Mouse (Mus musculus) gastrocnemius, adult 2 months (tissue): ENCODE measurements around the gene Efhd2. TPM values are rescaled to one million over a fixed set of nuclear protein-coding genes. Genes with fewer than 3 reads are reported as not detected.

Source experiments
- DNase-seq: peaks from one replicate; pipeline ENCODE4 v3.0.0; 2022
- H3K27ac ChIP-seq: fragments of 200-600 bp; 2 replicates; pipeline ENCODE4 v1.8.1; 2022; ENCODE audit warnings: mild to moderate bottlenecking
- H3K4me3 ChIP-seq: fragments of 200-600 bp; 2 replicates; pipeline ENCODE4 v1.8.1; 2022; ENCODE audit warnings: mild to moderate bottlenecking, moderate library complexity
- CTCF ChIP-seq: fragments of 200-600 bp; IDR thresholded peaks from 2 replicates; pipeline ENCODE4 v1.8.1; 2022; ENCODE audit warnings: antibody characterized with exemption, mild to moderate bottlenecking, moderate library complexity
- intact Hi-C: fragments of 180-260 bp; cut with DNase I; formaldehyde crosslinking; loops from one replicate; pipeline ENCODE4 v1.15.1; 2025
- total RNA-seq, 2 experiments: library from RNA; stranded (reverse); gene quantifications; 2 replicates each; pipeline ENCODE4 v1.2.3; 2021

Efhd2 gene
- total RNA-seq, 2 experiments from 2014 or later, result 5.2 to 6.1 TPM

DNA sequence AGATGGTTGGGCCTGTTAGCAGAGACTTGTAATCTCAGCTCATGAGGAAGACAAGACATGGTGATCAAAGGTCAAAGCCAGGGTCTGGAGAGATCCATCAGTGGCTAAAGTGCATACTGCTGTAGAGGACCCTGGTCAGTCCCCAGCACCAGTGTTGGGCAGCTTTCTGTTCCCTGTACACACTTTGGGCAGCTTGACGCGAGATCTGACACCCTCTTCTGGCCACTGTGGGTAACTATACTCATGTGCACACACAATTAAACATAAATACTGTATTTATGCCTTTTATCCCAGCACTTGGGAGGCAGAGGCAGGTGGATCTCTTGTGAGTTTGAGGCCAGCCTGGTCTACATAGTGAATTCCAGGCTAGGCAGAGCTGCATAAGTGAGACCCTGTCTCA is 63.7 kb downstream of the Efhd2 start:
- no peak for DNase-seq
- intact Hi-C loops, result loop anchor here (2.0 to 5.0 kb wide), 2 partner anchors 42 to 146 kb away; no protein-coding TSS in a partner anchor
- no peak for TF ChIP-seq CTCF
- Histone ChIP-seq H3K4me3 (no peak overlapping the region), H3K27ac (no peak overlapping the region)

GRCm38 (mm10) chr4:141809850-141810464 is 64.8 kb downstream of the Efhd2 start:
- Histone ChIP-seq H3K4me3 (no peak overlapping the region), H3K27ac (no peak overlapping the region)
- DNase-seq, result peak; percentile 42
- intact Hi-C loops, result loop anchor here (2.0 to 5.0 kb wide), 2 partner anchors 43 to 147 kb away; no protein-coding TSS in a partner anchor
- TF ChIP-seq CTCF, result peak; percentile 52

Other genes starting within 250 kb of the Efhd2 start
- gene Plekhm2, start 210.0 kb downstream of the Efhd2 start, total RNA-seq, result 10 to 100 TPM; 32.9 to 34.7 TPM
- 1 to 10 TPM; 3.8 to 5.6 TPM for gene Rsc1a1, start 189.3 kb downstream of the Efhd2 start, total RNA-seq
- 10 to 100 TPM; 37.8 to 46.5 TPM for gene Ddi2, start 151.5 kb downstream of the Efhd2 start, total RNA-seq
- not detected for gene Agmat, start 128.2 kb downstream of the Efhd2 start, total RNA-seq
- 10 to 100 TPM; 12.6 to 12.9 TPM for gene Dnajc16, start 84.0 kb downstream of the Efhd2 start, total RNA-seq
- gene Casp9, start 81.3 kb downstream of the Efhd2 start, total RNA-seq, result 1 to 10 TPM; 2.2 to 2.5 TPM
- not detected for gene Cela2a, start 48.8 kb downstream of the Efhd2 start, total RNA-seq
- not detected for gene Ctrc, start 28.6 kb downstream of the Efhd2 start, total RNA-seq
- gene Fhad1, start 140.2 kb upstream of the Efhd2 start, total RNA-seq, result not detected
- gene Tmem51, start 209.4 kb upstream of the Efhd2 start, total RNA-seq, result under 1 TPM; 0.66 to 0.75 TPM